Mouse (Mus musculus): Measurements from ENCODE around the gene Saxo2. TPM values are rescaled to one million over a fixed set of nuclear protein-coding genes. Genes with fewer than 3 reads are reported as not detected.

Saxo2 gene
- total RNA-seq (2021), result 1 to 10 TPM; 1.8 to 2.8 TPM
- long read RNA-seq, experiment 1, transcript Saxo2-202 (2 exons, 430 nt), result major isoform, 10 of 10 reads
- long read RNA-seq, experiment 1, partial matches to known transcripts, result 0 of 10 reads
- long read RNA-seq, experiment 1, other reads (novel, unspliced or antisense), result 0 of 10 reads
- long read RNA-seq, experiment 2, transcript Saxo2-202 (2 exons, 430 nt), result major isoform, 13 of 13 reads
- long read RNA-seq, experiment 2, partial matches to known transcripts, result 0 of 13 reads
- long read RNA-seq, experiment 2, other reads (novel, unspliced or antisense), result 0 of 13 reads

DNA sequence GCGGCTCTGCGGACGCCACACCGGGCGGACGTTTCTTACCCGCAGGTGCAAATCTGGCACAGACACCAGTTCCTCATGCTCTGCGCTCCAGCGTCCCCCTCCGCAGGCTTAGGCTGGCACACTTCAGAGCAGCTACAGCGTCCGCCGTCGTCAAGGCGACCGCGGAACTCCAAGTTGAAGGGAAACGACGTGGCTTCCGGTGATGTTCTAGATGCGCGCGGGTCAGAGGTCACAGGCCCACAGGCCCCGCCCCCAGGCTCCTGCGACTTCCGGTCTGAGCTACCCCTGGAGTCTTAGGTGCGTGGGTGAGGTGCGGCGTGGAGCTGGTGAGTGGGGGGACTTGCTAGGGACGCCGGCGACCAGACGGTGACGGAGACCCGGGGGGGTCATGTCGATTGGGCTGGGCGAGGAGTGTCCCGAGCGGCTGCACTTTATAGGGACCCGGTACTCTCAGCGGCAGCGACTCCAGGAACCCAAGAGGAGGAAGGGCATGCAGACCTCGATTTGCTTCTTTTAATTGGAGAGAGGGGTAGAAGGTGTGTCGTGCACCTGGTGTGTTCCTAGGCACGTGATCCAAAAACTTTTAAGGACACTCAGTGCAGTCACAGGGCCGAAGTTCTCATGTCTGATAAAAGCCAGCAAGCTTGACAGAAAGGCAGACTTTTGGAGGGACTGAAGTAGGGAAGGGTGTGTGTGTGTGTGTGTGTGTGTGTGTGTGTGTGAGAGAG, at the start of gene Saxo2, which contains the start of gene Efl1:
TSS of gene Saxo2 (minus strand) at position 176 of the 728 bp plus-strand sequence.
TSS of gene Efl1 (plus strand) at position 262 of the 728 bp plus-strand sequence.
- intact Hi-C loops (cut with DNase I), result no loop called here
- DNase-seq, result peak; percentile 89 to 90

DNA sequence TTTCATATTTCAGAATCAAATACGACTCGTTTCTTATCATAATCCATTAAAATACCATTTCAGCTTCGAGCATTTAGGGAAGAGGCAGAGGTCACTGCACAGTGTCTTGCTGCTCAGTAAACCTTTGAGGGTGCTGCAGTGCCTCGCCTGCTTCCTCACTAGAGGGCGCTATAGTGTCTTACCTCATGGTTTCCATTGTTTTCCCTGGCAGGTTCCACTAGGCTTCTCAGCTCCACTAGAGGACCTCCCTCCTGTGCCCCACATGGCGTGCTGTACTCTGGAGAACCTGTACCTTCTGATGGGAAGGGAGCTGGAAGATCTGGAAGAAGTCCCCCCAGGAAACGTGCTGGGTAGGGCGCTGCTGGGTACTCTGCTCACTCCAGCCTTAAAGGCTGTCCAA, 49.3 kb upstream of the Saxo2 start:
- intact Hi-C loops (cut with DNase I), result no loop called here
- DNase-seq, result no peak

DNA sequence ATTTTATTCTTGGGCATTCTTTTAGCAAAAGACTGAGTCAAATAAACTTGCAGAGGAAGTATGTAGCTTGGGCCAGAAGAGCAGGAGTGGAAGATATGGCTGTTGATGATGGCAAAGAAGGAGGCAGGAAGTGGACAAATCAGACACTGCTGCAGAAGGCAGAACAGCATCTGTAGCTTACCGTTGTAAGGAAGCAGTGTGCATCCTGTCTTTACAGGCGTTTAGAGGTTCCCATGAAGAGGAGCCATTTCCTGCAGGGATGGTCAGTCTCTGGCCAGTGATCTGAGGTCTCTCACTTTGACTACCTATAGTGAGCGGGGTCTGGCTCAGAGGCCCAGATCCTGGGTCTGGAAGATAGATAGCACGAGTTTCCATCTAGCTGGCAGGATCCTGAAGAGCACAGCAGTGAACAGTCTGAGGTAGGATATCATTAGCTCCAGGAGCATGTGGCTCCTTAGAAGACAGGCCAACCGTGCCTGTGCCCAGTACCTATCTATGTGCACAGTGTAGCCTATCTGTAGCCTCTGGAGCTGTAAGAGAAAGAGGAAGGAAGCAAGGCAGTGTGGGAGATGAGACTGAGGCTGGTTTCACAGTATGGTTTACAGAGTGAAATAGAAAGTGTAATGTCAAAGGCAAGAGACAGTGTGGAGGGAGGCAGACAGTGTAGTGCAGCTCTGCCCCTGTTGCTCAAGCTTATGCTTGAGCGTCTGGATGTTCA, 42.9 kb upstream of the Saxo2 start:
- intact Hi-C loops (cut with DNase I), result no loop called here
- DNase-seq, result no peak

DNA sequence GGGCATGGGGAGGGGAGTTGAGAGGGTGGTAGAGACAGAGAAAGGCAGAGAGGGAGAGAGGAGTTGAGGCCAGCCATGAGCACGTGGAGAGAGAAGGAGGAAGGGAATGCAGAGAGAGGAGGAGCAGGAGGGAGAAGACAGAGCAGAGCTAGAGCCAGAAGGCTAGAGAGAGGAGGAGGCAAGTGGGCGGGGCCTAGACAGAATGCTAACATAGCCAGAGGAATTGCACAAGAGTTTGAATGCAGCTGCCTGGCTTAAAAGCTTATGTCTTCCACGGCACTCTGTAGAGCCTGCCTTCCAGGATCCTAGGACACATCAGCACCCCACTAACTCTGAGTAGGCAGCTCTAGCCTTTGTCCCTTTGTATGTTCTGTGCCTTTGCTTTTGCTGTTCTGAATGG, 40.4 kb upstream of the Saxo2 start:
- intact Hi-C loops (cut with DNase I), result no loop called here
- DNase-seq, result peak; percentile 22 to 45

DNA sequence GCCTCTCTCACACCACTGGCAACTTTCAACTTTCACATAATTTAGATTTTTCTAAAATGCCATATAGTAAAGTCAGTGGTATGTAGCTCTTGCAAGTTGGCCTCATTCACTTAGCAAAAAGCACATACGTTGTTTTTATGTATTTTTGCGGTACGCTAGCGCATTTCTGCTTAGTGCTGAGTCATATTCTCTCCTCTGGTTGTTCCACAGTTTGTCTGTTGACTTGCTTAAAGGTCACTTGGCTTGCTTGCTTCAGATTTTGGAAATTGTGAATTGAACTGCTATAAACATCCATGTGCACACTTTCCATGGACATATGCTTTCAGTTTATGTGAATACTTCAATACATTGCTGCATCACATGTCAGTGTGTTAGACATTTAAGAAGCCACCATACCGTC, 31.6 kb upstream of the Saxo2 start:
- intact Hi-C loops (cut with DNase I), result no loop called here
- DNase-seq, result no peak

DNA sequence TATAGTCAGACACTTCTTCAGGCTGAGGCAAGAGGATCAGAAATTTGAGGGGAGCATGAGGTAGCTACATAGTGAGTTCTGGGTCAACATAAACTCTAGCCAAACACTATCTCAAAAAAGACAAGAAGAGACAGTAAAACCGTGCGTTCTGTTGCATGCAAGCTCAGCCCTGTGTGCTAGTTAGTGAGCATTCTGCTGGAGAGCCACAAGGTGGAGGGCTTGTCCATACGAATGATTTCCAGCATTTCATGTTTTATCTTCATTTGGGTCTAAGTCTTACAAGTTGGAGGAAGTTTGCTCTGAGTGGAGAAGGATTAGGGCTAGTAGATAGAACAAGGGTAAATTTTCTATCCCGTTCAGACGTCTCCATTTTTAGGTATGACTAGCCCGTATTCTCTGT, 28.5 kb upstream of the Saxo2 start:
- DNase-seq, result no peak
- intact Hi-C loops (cut with DNase I), result no loop called here

DNA sequence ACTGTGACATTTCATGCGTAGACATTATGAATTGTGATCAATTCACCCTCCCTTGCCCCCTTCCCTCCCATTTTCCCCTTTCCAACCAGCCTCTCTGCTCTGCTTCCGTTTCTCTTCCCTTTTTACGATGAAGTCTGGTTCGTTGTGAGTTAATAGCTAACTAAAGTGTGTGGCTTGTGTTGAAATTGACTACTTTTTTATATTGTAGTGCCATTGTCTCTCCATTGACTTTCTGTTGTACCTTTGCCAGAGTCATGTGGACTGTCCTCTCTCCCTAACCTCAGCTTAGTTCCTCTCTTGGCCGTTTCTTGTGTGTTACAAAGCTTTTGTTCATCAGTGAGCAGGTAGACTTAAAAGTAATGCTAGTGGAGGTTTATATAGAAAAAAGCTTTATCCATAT, 27.7 kb upstream of the Saxo2 start:
- intact Hi-C loops (cut with DNase I), result no loop called here
- no peak for DNase-seq

DNA sequence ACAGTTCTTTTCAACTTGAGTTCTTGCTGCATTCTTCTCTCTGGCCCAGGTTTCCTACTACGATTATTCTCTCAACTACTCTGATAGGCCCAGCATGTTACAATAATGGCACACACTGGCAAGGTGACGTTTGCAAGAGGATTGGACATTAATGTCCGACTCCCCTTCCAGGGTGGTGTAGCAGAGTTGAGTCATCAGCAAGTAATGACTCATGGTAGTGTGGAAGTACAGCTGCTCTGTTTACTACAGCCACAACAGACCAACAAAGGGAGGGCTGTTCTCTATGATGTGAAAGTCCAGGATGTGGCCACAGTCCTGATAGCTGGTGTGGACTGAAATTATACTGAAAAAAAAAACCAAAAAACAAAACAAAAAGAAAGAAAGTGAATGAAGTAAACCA, 16.3 kb upstream of the Saxo2 start:
- DNase-seq, result no peak
- intact Hi-C loops (cut with DNase I), result no loop called here

DNA sequence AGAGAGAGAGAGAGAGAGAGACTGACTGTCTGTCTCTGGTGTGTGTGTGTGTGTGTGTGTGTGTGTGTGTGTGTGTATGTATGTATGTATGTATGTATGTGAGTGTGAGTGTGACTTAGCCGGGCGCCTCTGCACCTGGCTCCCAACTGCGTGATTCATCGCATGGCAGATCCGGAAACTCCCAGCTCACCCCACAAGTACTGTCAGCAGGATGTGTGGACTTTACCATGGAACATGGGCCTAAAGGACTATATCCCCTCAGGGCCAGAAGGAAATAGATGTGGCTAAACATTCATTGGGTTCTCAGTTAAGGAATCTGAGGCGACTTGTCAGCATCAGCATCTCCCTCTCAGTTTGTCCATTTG, 735 bp upstream of the Saxo2 start:
- DNase-seq, result no peak
- intact Hi-C loops (cut with DNase I), result no loop called here

DNA sequence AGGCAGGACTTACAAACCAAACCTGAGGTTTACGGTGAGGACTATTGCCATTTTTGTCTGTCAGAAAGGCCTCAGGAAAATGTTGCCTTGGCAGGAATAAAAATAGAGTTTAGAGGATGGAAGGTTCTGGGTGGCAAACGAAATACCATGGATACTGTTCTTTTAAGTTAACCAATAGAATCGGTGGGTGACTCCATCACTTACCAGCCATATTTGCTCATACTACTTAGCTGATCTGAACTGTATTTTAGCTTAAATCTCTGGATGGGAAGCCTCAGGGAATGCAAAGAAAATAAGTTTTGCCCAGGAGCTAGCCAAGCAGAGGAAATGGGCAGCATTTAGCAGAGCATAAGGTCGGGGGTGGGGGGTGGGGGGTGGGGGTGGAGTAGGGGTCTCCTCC, 419 bp downstream of the Saxo2 start:
- intact Hi-C loops (cut with DNase I), result no loop called here

DNA sequence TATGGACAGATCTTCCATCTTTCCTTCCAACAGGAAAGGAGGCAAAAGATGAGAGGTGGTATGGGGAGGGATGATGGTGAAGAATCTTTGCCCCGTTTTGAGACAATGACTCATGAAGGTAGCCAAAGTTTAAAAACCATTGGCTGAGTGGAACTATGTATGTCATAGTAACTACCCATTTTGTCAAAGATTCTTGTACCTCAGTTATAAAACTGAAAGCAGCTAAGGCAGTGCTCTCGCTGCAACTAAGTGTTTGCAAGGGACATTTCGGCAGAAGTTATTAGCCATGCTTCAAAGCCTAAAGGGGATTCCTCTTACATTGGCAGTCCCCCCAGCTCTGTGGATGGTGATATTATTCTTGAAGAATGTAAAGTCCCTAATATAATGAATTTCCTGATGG, 1.1 kb downstream of the Saxo2 start:
- intact Hi-C loops (cut with DNase I), result no loop called here
- DNase-seq, result no peak

More for the DNA sequence above, 419 bp downstream of the Saxo2 start:
- no peak for DNase-seq

DNA sequence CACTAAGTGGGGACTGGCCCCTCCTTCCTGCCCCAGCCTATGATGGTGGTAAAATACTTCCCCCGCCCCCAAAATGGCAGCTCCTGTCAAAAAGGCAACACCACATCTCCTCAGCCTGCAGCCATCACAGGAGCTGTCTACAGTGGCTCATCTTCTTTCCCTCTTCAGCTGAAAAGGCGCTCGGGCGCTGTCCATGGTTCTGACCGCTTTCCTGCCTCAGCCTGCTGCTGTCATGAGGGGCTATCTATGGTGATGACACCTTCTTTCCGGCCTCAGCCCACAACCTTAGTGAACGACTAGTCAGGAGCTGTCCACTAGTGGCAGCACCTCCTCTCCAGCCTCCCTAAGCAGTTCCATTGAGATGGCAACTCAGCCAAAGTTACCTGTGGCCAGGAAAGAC, 23.0 kb downstream of the Saxo2 start:
- intact Hi-C loops (cut with DNase I), result no loop called here
- DNase-seq, result peak in 1 of 2 experiments; percentile 8

DNA sequence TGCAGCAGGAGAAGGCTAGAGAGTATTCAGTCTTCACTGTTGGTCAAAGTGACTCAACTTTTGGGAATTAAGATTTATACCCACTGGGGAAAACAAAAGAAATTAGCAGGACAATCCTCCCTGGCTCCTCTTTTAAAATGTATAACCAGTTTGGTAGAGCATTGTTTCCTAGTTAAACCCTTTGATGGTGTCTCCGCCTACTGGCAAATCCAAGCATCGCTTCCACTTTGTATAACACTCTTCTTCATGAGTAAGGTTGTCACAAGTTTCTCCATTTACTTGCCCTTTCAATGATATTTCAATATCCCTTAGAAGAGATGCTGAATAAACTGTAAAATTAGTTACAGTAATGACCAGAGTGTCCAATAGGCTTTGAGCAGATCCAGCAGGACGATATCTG, 38.7 kb downstream of the Saxo2 start:
- intact Hi-C loops (cut with DNase I), result no loop called here
- DNase-seq, result no peak

DNA sequence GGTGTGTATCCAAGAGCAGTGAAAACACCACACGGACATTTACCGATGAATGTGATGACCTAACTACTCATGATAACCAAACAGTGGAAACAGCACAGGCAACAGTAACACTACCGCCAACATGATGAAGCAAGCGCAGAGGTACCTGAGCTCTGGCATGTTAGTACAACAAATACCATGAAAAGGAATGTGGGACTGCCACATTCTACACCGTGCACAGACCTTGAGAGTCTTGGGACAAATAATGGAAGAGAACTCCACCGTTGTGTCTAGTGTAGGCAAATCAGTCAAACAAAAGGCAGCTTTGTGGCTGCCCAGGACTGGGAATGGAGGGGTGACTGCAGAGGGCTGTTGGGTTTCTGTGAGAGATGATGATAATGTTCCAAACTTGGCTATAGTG, 42.9 kb downstream of the Saxo2 start:
- intact Hi-C loops (cut with DNase I), result no loop called here
- DNase-seq, result no peak

DNA sequence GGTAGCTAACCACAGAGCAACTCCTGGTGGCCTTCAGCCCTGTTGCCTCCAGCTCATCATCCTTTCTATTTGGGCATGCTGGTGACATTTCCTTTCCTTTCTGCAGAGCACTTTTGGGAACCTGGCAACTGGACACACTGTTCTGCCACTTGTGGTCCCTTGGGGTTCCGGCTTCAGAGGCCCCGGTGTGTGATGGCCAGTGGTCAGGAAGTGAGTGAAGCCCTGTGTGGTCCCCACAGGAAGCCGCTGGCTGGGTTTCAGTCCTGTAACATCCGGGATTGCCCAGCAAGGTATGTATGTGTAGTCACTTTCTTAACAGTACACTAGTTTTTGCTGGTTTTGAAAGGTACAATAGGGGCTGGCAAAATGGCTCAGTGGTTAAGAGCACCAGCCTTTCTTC, 46.3 kb downstream of the Saxo2 start:
- no peak for DNase-seq
- intact Hi-C loops (cut with DNase I), result no loop called here

DNA sequence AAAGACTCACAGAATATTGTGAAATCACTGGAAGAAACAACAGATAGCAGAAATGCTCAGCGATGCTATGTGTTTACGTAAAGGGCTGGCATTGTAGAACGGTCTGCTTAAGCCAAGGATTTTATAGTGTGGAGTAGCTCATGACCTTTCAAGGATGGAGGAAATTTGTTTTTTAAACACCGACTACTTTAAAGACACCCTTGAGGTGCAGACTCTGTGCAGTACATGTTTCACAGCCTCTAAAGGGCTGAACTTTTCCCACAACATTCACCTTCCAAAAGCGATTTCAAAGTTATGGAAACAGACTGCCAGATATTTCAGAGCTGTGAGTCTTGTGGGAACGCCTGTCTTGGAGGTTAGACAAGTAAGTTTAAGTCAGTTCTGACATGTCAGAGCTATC, 57.4 kb downstream of the Saxo2 start:
- DNase-seq, result no peak
- intact Hi-C loops (cut with DNase I), result no loop called here

Other genes with a start within 250 kb of the Saxo2 start
- gene Efl1, start 86 bp upstream of the Saxo2 start, total RNA-seq (2021), result 1 to 10 TPM; 7.5 to 8.8 TPM
- gene Mex3b, start 218.8 kb upstream of the Saxo2 start, total RNA-seq (2021), result under 1 TPM; 0.72 to 0.74 TPM

All from gastrocnemius, postnatal 36 days (tissue).